Mouse (Mus musculus): ENCODE measurements around the gene Psme3. TPM values are rescaled to one million over a fixed set of nuclear protein-coding genes. Genes with fewer than 3 reads are reported as not detected.

The Psme3 gene
- polyA plus RNA-seq (2015; fragmentation: Nextera tagmentation; extraction: Ambion mirVana): 129 and 140 TPM in 2 replicates

- Histone ChIP-seq H3K4me1 (peaks cover 21% of the 10 kb centered on the region), H3K36me3 (peaks cover 32% of the 10 kb centered on the region), H3K9me3 (no peaks in the 10 kb centered on the region), H3K27ac (replicated peaks) (peak within 1 kb of the TSS; percentile 76), H3K9ac (replicated peaks) (peak within 1 kb of the TSS; percentile 87), H3K4me2 (replicated peaks) (peak within 1 kb of the TSS; percentile 98), H3K4me3 (peak within 1 kb of the TSS; percentile 79), H3K27me3 (no peaks in the 10 kb centered on the region)
- ATAC-seq (replicated peaks): peak; percentile 94
- under 1% methylated on average over 58 of the region's 62 CpGs for WGBS
Measured at GRCm38 (mm10) chr11:101315665-101316500, at the start of gene Psme3. TSS of gene Psme3 (plus strand) at chr11:101316213.

- H3K4me1 ChIP-seq: peaks cover 9% of the 10 kb centered on the region
- no peak for ATAC-seq (replicated peaks)
- no peak overlapping the region for H3K27ac ChIP-seq (replicated peaks)
- H3K9ac ChIP-seq (replicated peaks): no peak overlapping the region
- peaks cover 22% of the 10 kb centered on the region for H3K27me3 ChIP-seq
- no peaks in the 10 kb centered on the region for H3K36me3 ChIP-seq
- WGBS: 37% methylated on average over 10 of the region's 10 CpGs
- no peak overlapping the region for H3K4me2 ChIP-seq (replicated peaks)
- no peak overlapping the region for H3K4me3 ChIP-seq
- H3K9me3 ChIP-seq: no peaks in the 10 kb centered on the region
Measured at GRCm38 (mm10) chr11:101269577-101270116, 46.4 kb upstream of the Psme3 start.

GRCm38 (mm10) chr11:101272446-101272845 lies 43.6 kb upstream of the Psme3 start:
- Histone ChIP-seq H3K4me1 (peaks cover 13% of the 10 kb centered on the region), H3K4me3 (no peak overlapping the region), H3K36me3 (no peaks in the 10 kb centered on the region), H3K27ac (replicated peaks) (no peak overlapping the region), H3K9me3 (no peaks in the 10 kb centered on the region), H3K4me2 (replicated peaks) (no peak overlapping the region), H3K27me3 (0 out of 2 replicates have a peak, but pooled peaks cover 4% of the 10 kb centered on the region), H3K9ac (replicated peaks) (no peak overlapping the region)
- no peak for ATAC-seq (replicated peaks)
- 86% methylated on average over 3 of the region's 3 CpGs for WGBS

- 75% methylated on average over 4 of the region's 4 CpGs for WGBS
- no peak for ATAC-seq (replicated peaks)
- no peaks in the 10 kb centered on the region for H3K36me3 ChIP-seq
- no peak overlapping the region for H3K4me2 ChIP-seq (replicated peaks)
- no peaks in the 10 kb centered on the region for H3K27me3 ChIP-seq
- H3K4me1 ChIP-seq: peaks cover 28% of the 10 kb centered on the region
- no peak overlapping the region for H3K4me3 ChIP-seq
- H3K9me3 ChIP-seq: no peaks in the 10 kb centered on the region
- no peak overlapping the region for H3K9ac ChIP-seq (replicated peaks)
- H3K27ac ChIP-seq (replicated peaks): no peak overlapping the region
Measured at GRCm38 (mm10) chr11:101275309-101275708, 40.7 kb upstream of the Psme3 start.

GRCm38 (mm10) chr11:101276319-101277070 lies 39.5 kb upstream of the Psme3 start:
- Histone ChIP-seq H3K4me2 (replicated peaks) (0 out of 2 replicates have a peak overlapping the region, but pooled peaks have one; percentile 20), H3K36me3 (no peaks in the 10 kb centered on the region), H3K27ac (replicated peaks) (no peak overlapping the region), H3K4me3 (no peak overlapping the region), H3K4me1 (peaks cover 28% of the 10 kb centered on the region), H3K27me3 (no peaks in the 10 kb centered on the region), H3K9me3 (no peaks in the 10 kb centered on the region), H3K9ac (replicated peaks) (no peak overlapping the region)
- no peak for ATAC-seq (replicated peaks)
- 26% methylated on average over 27 of the region's 27 CpGs for WGBS

- Histone ChIP-seq H3K9ac (replicated peaks) (peak overlapping the region; percentile 92), H3K36me3 (no peaks in the 10 kb centered on the region), H3K9me3 (no peaks in the 10 kb centered on the region), H3K4me3 (peak overlapping the region; percentile 92), H3K27me3 (no peaks in the 10 kb centered on the region), H3K27ac (replicated peaks) (no peak overlapping the region), H3K4me1 (peaks cover 28% of the 10 kb centered on the region), H3K4me2 (replicated peaks) (peak overlapping the region; percentile 63)
- WGBS: 76% methylated on average over 12 of the region's 12 CpGs
- ATAC-seq (replicated peaks): no peak
Measured at GRCm38 (mm10) chr11:101277381-101278222, 38.4 kb upstream of the Psme3 start.

GRCm38 (mm10) chr11:101278223-101279192 lies 37.5 kb upstream of the Psme3 start, which contains the start of the genes Cntd1 and Coa3:
TSS of gene Cntd1 (plus strand) at chr11:101279012.
TSS of gene Coa3 (minus strand) at chr11:101279114.
- Histone ChIP-seq H3K36me3 (no peaks in the 10 kb centered on the region), H3K27ac (replicated peaks) (peak within 1 kb of the TSS; percentile 69), H3K9me3 (no peaks in the 10 kb centered on the region), H3K27me3 (no peaks in the 10 kb centered on the region), H3K4me3 (peak within 1 kb of the TSS; percentile 92), H3K4me1 (peaks cover 28% of the 10 kb centered on the region), H3K4me2 (replicated peaks) (peak within 1 kb of the TSS; percentile 63), H3K9ac (replicated peaks) (peak within 1 kb of the TSS; percentile 92)
- ATAC-seq (replicated peaks): peak; percentile 98
- 10% methylated on average over 45 of the region's 45 CpGs for WGBS

- no peaks in the 10 kb centered on the region for H3K9me3 ChIP-seq
- H3K4me2 ChIP-seq (replicated peaks): peak overlapping the region; percentile 63
- no peaks in the 10 kb centered on the region for H3K36me3 ChIP-seq
- no peak overlapping the region for H3K27ac ChIP-seq (replicated peaks)
- no peaks in the 10 kb centered on the region for H3K27me3 ChIP-seq
- H3K4me1 ChIP-seq: peaks cover 28% of the 10 kb centered on the region
- WGBS: 64% methylated on average over 14 of the region's 14 CpGs
- peak; percentile 44 for ATAC-seq (replicated peaks)
- no peak overlapping the region; the same call in 1 of the 2 replicates for H3K9ac ChIP-seq (replicated peaks)
- H3K4me3 ChIP-seq: peak overlapping the region; percentile 92
Measured at GRCm38 (mm10) chr11:101279193-101279569, 36.8 kb upstream of the Psme3 start.

- no peak for ATAC-seq (replicated peaks)
- no peaks in the 10 kb centered on the region for H3K27me3 ChIP-seq
- WGBS: 66% methylated on average over 7 of the region's 7 CpGs
- H3K27ac ChIP-seq (replicated peaks): no peak overlapping the region
- no peaks in the 10 kb centered on the region for H3K9me3 ChIP-seq
- H3K9ac ChIP-seq (replicated peaks): no peak overlapping the region
- no peaks in the 10 kb centered on the region; the same call in 1 of the 2 replicates for H3K36me3 ChIP-seq
- no peak overlapping the region for H3K4me3 ChIP-seq
- H3K4me2 ChIP-seq (replicated peaks): no peak overlapping the region
- H3K4me1 ChIP-seq: peaks cover 28% of the 10 kb centered on the region
Measured at GRCm38 (mm10) chr11:101280837-101281236, 35.2 kb upstream of the Psme3 start.

GRCm38 (mm10) chr11:101282896-101283295 lies 33.1 kb upstream of the Psme3 start:
- H3K4me3 ChIP-seq: no peak overlapping the region
- no peak overlapping the region for H3K4me2 ChIP-seq (replicated peaks)
- ATAC-seq (replicated peaks): no peak
- H3K9ac ChIP-seq (replicated peaks): no peak overlapping the region
- H3K27me3 ChIP-seq: no peaks in the 10 kb centered on the region
- peaks cover 10% of the 10 kb centered on the region for H3K4me1 ChIP-seq
- H3K9me3 ChIP-seq: no peaks in the 10 kb centered on the region
- WGBS: 8% methylated on average over 5 of the region's 5 CpGs
- no peak overlapping the region for H3K27ac ChIP-seq (replicated peaks)
- H3K36me3 ChIP-seq: peaks cover 13% of the 10 kb centered on the region
